Mouse (Mus musculus): ENCODE measurements around the gene Enc1. TPM values are rescaled to one million over a fixed set of nuclear protein-coding genes. Genes with fewer than 3 reads are reported as not detected.

The Enc1 gene
- total RNA-seq, 2 experiments from 2014 or later, result 0.17 TPM; not detected in 1

DNA sequence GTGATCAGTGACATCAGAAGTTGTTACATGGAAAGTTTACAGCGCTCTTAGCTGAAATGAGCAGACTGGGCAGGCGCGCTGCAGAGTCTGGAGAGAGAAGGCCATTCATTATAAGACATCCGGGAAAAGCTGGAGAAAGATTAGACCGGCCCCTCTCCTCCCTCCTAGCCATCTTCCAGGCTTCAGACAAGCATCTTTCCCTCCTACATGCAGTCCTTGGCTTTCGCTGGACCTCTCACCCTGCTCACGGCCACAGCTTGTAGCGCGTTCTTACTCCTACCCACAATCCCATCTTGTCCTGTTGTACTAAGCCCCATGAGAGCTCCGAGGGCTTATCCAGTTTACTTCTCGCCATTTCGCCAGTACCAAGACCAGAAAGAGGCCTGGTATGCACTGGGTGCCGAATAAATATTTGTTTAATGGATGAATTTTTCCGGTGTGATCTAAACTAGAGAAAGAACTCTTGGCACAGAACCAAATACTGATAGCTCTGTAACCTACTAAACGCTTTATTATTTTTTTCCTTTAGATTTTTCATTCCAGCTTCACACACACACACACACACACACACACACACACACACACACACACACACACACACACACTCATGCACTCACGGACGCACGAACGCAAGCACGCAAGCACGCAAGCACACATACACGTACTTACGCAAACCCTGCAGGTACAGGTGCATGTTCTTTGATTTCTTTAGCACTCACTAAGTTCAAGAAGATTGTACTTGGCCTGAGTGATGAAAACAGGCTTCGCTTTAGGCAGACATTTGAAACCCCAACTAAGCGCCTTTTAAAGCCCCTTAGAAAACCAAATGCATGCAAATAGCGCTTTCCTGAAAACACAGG is 41.4 kb downstream of the Enc1 start:
- no peak for ATAC-seq (replicated peaks; ENCODE audit: low FRiP score, poor library complexity, severe bottlenecking)

DNA sequence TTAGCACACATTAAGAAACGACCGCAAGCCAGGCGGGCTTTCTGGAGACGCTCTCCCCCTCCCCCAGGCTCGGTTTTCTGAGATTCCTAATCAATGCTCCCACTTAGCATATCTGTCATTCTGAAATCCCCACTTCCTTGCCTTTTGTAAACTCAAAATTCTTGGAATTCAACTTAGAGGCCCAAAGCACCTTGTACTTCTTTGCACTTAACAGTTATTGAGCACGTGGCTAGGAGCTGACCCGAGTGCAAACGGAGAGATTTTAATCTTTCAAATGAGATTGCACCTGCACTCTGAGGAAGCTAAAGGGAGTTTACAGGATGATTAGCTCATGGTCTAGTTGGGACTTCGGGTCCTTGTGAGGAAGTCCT is 42.0 kb downstream of the Enc1 start:
- no peak for ATAC-seq (replicated peaks; ENCODE audit: low FRiP score, poor library complexity, severe bottlenecking)

DNA sequence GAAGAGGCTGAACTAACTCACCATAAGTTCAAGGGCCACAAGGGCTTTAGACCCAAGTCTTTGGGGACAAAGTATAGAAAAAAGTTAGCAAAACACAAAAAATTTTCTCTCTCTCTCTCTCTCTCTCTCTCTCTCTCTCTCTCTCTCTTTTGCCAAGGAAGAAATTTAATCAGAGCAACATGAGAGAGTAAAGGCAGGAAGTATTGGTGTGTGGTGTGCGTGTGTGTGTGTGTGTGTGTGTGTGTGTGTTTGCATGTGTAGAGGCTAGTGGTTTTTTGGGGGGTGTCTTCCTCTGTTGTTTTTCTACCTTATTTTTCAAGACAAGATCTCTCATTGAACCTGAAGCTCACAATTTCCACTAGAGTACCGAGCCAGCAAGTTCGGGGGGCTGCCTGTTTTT is 46.1 kb downstream of the Enc1 start:
- no peak for ATAC-seq (replicated peaks; ENCODE audit: low FRiP score, poor library complexity, severe bottlenecking)

DNA sequence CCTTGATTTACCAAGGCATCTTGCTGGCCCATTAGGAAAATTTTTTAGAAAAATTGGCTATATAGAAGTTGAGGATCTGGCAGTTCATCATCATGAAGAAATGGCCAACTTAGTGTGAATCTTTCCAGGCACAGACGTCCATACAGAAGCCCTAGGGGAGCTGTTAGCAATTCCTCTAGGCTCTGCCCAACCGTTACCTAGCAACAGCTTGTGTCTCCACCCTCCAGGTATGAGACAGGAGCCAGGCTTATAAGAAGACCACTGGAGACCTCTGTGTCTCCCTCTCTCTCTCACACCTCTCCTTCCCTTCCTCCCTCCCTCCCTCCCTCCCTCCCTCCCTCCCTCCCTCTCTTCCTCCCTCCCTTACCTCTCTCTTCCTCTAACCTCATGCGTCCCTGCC is 49.8 kb downstream of the Enc1 start:
- ATAC-seq (replicated peaks; ENCODE audit: low FRiP score, poor library complexity, severe bottlenecking), result no peak

DNA sequence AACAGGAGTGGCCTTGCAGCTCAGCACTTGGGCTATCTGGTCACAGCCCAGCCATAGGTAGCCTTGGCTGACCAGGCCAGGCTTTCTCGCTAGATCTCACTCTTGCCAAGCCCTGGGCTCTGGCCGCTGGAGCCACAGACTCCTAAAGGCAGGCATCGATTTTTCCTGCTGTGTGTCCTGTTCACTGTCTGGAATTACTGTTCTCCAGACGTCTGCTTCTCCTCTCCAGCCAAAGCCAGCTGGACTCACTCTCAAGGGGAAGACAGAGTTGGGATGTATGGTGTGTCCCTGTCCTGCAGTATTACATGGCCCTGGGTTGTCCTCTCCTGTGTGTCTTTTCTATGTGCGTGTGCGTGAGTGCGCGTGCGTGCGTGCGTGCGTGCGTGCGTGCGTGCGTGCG is 50.4 kb downstream of the Enc1 start:
- ATAC-seq (replicated peaks; ENCODE audit: low FRiP score, poor library complexity, severe bottlenecking), result no peak

DNA sequence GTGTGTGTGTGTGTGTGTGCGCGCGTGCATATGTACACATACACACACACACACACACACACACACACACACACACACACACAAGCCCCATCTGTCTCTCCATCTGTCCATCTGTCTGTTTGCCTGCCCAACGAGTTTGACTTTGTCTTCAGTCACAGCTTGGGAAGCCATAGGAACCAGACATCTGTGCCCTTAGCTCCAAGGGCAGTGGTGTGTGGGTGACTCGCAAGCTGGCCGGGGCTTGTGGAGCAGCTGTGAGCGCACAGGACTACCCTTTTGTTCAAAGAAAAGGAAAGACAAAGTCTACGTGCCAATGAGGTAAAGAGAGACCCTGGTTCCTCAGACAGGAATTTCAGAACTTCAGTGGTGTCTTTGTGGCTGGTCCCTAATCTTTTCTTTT is 51.1 kb downstream of the Enc1 start:
- ATAC-seq (replicated peaks; ENCODE audit: low FRiP score, poor library complexity, severe bottlenecking), result no peak

DNA sequence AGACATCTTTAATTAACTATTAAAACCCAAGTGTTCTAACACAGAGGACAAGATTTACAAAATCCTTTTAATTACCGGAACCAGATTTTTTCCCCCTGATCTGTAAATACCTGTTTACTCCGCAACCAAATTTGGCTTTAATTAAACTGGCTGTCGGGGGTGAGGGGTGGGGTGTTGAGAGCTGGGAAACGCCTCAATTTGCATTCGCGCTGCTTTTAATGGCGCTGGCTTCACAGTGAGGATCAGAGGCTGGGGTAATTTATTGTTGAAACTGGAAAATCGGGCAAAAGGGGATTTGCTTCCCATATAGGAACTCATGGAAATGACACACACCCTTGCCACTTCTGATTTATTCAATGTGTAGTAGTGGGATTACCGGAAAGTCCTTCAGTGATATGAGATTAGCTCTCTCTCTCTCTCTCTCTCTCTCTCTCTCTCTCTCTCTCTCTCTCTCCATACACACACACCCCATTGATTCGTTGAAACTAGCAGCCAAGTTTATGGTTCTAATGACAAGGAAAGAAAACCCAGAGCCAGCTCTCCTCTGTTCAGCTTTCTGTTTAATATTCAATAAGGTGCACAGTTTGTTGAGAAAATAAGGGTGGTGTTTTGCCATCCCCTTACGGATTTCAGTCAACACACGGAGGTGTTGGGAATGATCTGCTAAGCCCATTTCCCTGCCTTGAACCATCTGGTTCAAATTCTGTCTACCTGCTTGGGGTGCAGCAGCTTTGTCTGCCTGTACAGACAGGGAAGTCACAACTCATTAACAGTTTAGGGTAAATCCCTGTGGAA is 51.7 kb downstream of the Enc1 start:
- no peak for ATAC-seq (replicated peaks; ENCODE audit: low FRiP score, poor library complexity, severe bottlenecking)

DNA sequence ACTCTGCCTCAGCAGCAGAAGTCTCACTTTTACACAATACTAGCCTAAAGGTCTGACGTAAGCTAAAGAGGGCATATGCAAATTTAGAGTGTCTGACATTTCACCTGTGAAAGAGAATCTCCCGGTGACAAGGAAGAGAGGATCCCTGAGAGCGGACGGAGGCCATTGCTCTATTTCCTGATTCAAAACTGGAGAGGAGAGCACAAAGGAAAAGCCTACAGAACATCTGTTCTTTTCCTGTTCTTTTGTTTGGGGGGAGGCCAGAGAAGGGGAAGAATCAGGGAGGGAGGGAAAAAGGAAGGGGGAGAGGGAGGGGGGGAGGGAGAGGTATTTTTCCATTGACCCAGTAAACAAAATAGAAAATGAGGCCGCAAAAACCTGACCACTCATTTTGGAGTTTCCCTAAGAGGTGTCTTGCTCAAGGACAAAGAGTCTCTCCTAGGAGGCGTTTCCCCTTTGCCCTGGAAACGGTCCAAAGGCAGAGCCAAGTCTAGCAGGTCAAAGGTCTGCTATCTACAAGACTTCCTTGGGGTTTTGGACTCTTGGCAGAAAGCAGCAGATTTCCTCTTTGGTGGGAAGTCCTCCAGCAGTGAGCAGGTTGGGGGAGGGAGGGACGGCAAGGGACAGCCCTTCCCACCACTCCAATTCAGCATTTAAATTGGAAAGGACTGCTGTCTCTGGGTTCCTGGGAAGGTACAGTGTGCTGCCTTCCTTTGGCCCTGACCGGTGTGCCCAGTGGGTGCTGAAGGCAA is 54.4 kb downstream of the Enc1 start:
- ATAC-seq (replicated peaks; ENCODE audit: low FRiP score, poor library complexity, severe bottlenecking), result no peak

DNA sequence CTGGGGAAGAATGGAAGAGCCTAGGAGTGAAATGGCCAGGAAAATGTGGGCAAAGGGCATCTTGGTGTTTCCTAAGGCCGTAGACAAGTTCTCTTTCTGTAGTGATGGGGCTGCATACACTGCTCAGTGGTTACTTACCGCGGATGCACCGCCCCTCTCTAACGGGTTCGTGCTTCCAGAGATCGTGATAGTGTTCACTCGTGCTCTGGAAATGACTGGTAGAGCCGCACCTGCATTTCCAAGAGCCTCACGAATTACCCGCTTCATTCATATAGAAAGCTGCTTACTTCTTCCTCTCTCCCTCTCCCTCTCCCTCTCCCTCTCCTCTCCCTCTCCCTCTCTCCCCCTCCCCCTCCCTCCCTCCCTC is 54.9 kb downstream of the Enc1 start:
- ATAC-seq (replicated peaks; ENCODE audit: low FRiP score, poor library complexity, severe bottlenecking), result no peak

DNA sequence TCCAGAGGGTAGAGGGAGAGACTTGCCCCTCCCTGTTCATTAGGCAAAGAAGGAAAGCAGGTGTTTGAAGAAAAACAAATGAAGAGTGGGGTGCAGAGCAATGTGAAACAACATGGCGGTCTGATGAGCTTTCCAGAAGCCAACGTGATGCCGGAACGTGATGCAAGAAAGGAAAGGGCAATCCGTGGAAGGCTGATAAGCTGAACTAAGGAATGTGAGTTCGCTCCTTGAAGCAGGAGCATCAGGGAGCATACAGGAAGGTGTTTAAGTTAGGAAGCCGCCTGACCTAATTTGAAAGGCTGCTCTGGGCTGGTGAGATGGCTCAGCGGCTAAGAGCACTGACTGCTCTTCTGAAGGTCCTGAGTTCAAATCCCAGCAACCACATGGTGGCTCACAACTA is 55.4 kb downstream of the Enc1 start:
- no peak for ATAC-seq (replicated peaks; ENCODE audit: low FRiP score, poor library complexity, severe bottlenecking)

DNA sequence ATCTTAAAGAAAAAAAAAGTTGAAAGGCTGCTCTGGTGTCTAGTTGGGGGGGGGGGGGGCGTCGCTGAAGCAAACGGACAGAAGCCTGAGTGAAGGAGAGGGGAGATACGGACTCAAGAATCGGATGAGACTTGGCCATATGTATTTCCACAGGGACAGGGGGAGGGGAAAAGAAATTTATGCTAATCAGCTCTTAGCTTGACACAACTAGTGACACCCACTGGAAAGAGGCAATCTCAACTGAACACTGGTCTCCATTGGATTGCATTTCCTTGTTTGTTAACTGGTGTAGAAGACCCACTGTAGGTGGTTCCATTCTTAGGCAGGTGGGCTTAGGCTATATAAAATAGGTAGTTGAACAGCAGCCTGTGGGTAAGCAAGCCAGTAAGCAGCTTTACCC is 55.9 kb downstream of the Enc1 start:
- no peak for ATAC-seq (replicated peaks; ENCODE audit: low FRiP score, poor library complexity, severe bottlenecking)

DNA sequence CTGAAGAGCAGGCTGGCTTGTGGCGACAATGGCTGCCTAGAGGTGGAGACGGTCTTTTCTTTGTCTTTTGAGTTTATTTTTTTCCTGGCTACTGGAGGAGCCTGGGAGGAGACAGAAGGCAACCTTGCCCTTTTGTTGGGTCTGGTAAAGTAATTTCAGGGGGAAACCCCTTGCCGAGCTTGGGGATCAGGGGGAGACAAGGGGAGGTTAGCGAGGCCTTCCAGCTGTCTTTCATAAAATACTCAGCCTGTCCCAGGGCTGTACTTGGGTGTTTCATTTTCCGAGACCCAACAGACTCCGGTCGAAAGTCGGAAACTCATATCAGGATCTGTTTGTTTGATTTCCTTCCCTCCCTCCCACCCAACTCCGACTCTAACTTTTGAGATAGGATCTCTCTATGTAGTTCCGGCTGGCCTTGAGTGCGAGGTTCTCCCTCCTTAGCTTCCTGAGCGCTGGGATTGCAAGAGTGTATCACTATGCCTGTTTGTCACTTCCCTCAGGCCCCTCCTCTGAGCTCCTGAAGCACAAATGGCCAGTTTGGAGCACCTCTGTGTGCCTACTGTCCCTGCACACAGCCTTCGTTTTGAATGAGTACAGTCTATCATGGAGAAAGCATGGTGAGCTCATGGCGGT is 56.6 kb downstream of the Enc1 start:
- no peak for ATAC-seq (replicated peaks; ENCODE audit: low FRiP score, poor library complexity, severe bottlenecking)

DNA sequence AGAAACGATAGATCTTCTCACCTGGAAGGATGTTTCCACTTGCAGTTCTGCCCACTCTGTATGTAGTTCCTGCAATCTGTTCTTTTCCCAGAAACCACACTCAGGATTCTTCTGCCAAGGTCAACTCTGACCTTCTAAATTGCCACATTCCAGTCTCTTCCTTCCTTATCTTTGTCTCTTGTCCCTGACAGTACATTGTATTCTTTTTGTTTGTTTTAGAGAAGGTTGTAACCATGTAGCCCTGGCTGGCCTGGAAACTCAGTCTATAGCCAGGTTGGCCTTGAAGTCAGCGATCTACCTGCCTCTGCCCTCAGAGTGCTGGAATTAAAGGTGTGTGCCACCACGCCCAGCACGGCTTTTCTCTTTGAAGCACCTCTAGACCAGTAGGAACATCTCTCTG is 58.0 kb downstream of the Enc1 start:
- no peak for ATAC-seq (replicated peaks; ENCODE audit: low FRiP score, poor library complexity, severe bottlenecking)

DNA sequence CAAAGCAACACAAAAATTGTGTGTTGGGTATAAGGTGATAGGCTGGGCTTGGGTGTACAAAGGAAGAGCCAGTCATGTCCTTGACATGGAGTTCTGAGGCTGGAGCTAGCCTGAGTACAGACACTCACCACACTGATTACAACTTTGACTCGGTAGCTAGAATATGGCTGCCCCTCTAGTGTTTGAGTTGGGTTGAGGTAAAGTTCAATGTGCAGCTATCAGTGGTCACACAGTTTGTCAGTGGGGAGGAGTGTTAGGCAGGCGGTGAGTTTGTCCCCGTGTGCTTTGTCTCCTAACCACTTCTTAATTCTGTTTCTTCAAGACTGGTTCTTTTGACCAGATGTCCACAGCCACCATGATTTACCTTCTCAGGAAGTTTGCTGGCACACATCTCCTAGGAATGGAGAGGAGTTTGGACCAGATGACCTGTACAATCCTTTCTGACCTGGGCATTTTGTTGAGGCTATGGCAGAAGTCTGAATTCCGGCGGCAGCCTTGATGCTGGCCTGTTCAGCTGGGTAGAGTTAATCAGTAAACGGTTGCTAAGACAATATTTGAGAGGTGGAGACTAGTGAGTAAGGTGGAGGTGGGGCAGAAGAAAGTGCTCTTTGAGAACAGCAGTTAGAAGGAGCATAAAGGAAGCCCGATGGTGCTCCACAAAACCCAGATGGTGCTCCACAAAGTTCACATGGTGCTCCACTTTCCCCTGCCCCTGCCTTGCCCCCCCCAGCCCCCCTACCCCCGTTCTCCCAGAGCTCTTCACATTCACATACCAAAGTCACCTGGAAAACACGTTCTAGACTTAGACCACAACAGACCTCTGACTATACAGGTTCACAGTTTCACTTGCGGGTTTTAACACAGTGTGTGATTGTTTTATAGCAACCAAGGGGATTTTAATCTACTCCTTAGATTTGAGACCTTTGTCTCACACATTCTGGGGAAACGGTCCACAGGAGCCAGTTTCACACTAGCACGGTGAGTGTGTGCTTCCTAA is 59.3 kb downstream of the Enc1 start:
- no peak for ATAC-seq (replicated peaks; ENCODE audit: low FRiP score, poor library complexity, severe bottlenecking)

Other genes with a start within 250 kb of the Enc1 start
- gene 1700029F12Rik, start 206.7 kb upstream of the Enc1 start, total RNA-seq (2015; ENCODE audit: low replicate concordance), result not detected in 2 replicates
- not detected in 2 replicates for gene 1700029F12Rik, start 206.7 kb upstream of the Enc1 start, total RNA-seq (2017; ENCODE audit: low replicate concordance)
- gene Fam169a, start 173.8 kb upstream of the Enc1 start, total RNA-seq (2015; ENCODE audit: low replicate concordance), result under 0.01 and 1.7 TPM in 2 replicates
- 0.56 and 2.3 TPM in 2 replicates for gene Fam169a, start 173.8 kb upstream of the Enc1 start, total RNA-seq (2017; ENCODE audit: low replicate concordance)
- 4.6 and 9.0 TPM in 2 replicates for gene Gm6169, start 141.9 kb upstream of the Enc1 start, total RNA-seq (2015; ENCODE audit: low replicate concordance)
- gene Gm6169, start 141.9 kb upstream of the Enc1 start, total RNA-seq (2017; ENCODE audit: low replicate concordance), result 0.98 and 2.9 TPM in 2 replicates
- gene Gfm2, start 103.2 kb upstream of the Enc1 start, total RNA-seq (2015; ENCODE audit: low replicate concordance), result 6.9 and 15.2 TPM in 2 replicates
- gene Gfm2, start 103.2 kb upstream of the Enc1 start, total RNA-seq (2017; ENCODE audit: low replicate concordance), result 12.3 and 13.8 TPM in 2 replicates
- 29.2 and 61.9 TPM in 2 replicates for gene Nsa2, start 103.2 kb upstream of the Enc1 start, total RNA-seq (2015; ENCODE audit: low replicate concordance)
- gene Nsa2, start 103.2 kb upstream of the Enc1 start, total RNA-seq (2017; ENCODE audit: low replicate concordance), result 36.5 and 63.8 TPM in 2 replicates
- gene Hexb, start 42.7 kb upstream of the Enc1 start, total RNA-seq (2015; ENCODE audit: low replicate concordance), result 43.3 and 54.6 TPM in 2 replicates
- 18.8 and 34.1 TPM in 2 replicates for gene Hexb, start 42.7 kb upstream of the Enc1 start, total RNA-seq (2017; ENCODE audit: low replicate concordance)

Measured in erythroblast, adult 5-6 weeks (primary cell).